Mouse (Mus musculus) stomach, embryonic 14.5 days (tissue): ENCODE data around the gene Mfsd10. TPM values are rescaled to one million over a fixed set of nuclear protein-coding genes. Genes with fewer than 3 reads are reported as not detected.
"Not testable (repeated sequence)": the region's sequence is repeated elsewhere in the genome, so short reads cannot be mapped to it uniquely, and the experiment has no call there.

Experiments
- ATAC-seq: fragments of 200-750 bp; cut with Nextera tagmentation; 2 replicates; pipeline ENCODE4 v1.8.0; 2017; ENCODE audit warnings: low read depth, moderate TSS enrichment; ENCODE audit not compliant: insufficient number of reproducible peaks, insufficient read depth, low FRiP score
- H3K27ac ChIP-seq: fragments of 300-500 bp; sonication (generic); 2 replicates; pipeline ENCODE4 v1.5.1; 2014; ENCODE audit warnings: mild to moderate bottlenecking, low read length, moderate library complexity, mixed read lengths
- H3K27me3 ChIP-seq: fragments of 300-500 bp; sonication (generic); 2 replicates; pipeline ENCODE4 v1.6.1; 2014; ENCODE audit warnings: low read length, control low read depth, mixed read lengths; ENCODE audit not compliant: control insufficient read depth, insufficient read depth
- H3K36me3 ChIP-seq: fragments of 300-500 bp; sonication (generic); 2 replicates; pipeline ENCODE4 v1.6.1; 2014; ENCODE audit warnings: mild to moderate bottlenecking, control low read depth, low read length, moderate library complexity, mixed read lengths; ENCODE audit not compliant: control insufficient read depth, insufficient read depth
- H3K4me1 ChIP-seq: fragments of 300-500 bp; sonication (generic); 2 replicates; pipeline ENCODE4 v1.6.1; 2014; ENCODE audit warnings: low read length, control low read depth, mixed read lengths; ENCODE audit not compliant: control insufficient read depth, insufficient read depth
- H3K4me2 ChIP-seq: fragments of 300-500 bp; sonication (generic); replicated peaks from 2 replicates; pipeline ENCODE4 v1.6.1; 2014; ENCODE audit warnings: low read depth, low read length, control low read depth
- H3K4me3 ChIP-seq: fragments of 300-500 bp; sonication (generic); 2 replicates; pipeline ENCODE4 v1.5.1; 2014; ENCODE audit warnings: low read depth, low read length, control low read depth
- H3K9ac ChIP-seq: fragments of 300-500 bp; sonication (generic); replicated peaks from 2 replicates; pipeline ENCODE4 v1.6.1; 2014; ENCODE audit warnings: low read depth, mild to moderate bottlenecking, control low read depth, low read length, moderate library complexity, mixed read lengths
- H3K9me3 ChIP-seq: fragments of 300-500 bp; sonication (generic); 2 replicates; pipeline ENCODE4 v1.6.1; 2016; ENCODE audit warnings: low read depth, low read length, control low read depth; ENCODE audit not compliant: control insufficient read depth
- WGBS: fragments of 180-500 bp; shearing (Covaris S2); extraction: QIAGEN DNeasy Blood & Tissue Kit; methylation state at CpG from one replicate; pipeline ENCODE4 v1.1.7; 2014; 5-methylcytosine and 5-hydroxymethylcytosine counted together
- polyA plus RNA-seq: library from polyadenylated mRNA; unstranded; fragments of >200 nt; fragmentation: Nextera tagmentation; extraction: Ambion mirVana; gene quantifications from 2 replicates; pipeline ENCODE4 v1.2.1, GENCODE M21; 2014

Gene Mfsd10
- polyA plus RNA-seq, 1 experiment from 2014 or later: 140 TPM

GRCm38 (mm10) chr5:34592224-34592623, 44.8 kb downstream of the Mfsd10 start:
- not testable (repeated sequence) for H3K36me3 ChIP-seq, H3K9ac ChIP-seq, H3K9me3 ChIP-seq, ATAC-seq, H3K4me1 ChIP-seq, H3K4me3 ChIP-seq, H3K27ac ChIP-seq, H3K27me3 ChIP-seq, H3K4me2 ChIP-seq
- 91% methylated on average over 5 of the region's 5 CpGs for WGBS

- H3K9me3 ChIP-seq: no peaks in the 10 kb centered on the region
- H3K36me3 ChIP-seq: no peaks in the 10 kb centered on the region
- WGBS: 72% methylated on average over 5 of the region's 5 CpGs
- no peak for ATAC-seq
- H3K27ac ChIP-seq: no peak overlapping the region
- no peak overlapping the region for H3K4me2 ChIP-seq
- H3K9ac ChIP-seq: no peak overlapping the region
- H3K4me1 ChIP-seq: peaks cover 12% of the 10 kb centered on the region; the same call in 1 of the 2 replicates
- no peaks in the 10 kb centered on the region for H3K27me3 ChIP-seq
- no peak overlapping the region for H3K4me3 ChIP-seq
Measured at GRCm38 (mm10) chr5:34591388-34592004, 45.5 kb downstream of the Mfsd10 start.

- H3K4me1 ChIP-seq: peaks cover 12% of the 10 kb centered on the region; the same call in 1 of the 2 replicates
- H3K4me2 ChIP-seq: no peak overlapping the region
- no peak overlapping the region for H3K4me3 ChIP-seq
- WGBS: 58% methylated on average over 4 of the region's 4 CpGs
- H3K27ac ChIP-seq: no peak overlapping the region
- ATAC-seq: no peak
- H3K27me3 ChIP-seq: no peaks in the 10 kb centered on the region
- H3K9ac ChIP-seq: no peak overlapping the region
- H3K36me3 ChIP-seq: no peaks in the 10 kb centered on the region
- no peaks in the 10 kb centered on the region for H3K9me3 ChIP-seq
Measured at GRCm38 (mm10) chr5:34590702-34591101, 46.3 kb downstream of the Mfsd10 start.

GRCm38 (mm10) chr5:34590059-34590458, 47.0 kb downstream of the Mfsd10 start:
- Histone ChIP-seq H3K4me3 (no peak overlapping the region), H3K9ac (no peak overlapping the region), H3K27ac (no peak overlapping the region), H3K9me3 (no peaks in the 10 kb centered on the region), H3K4me1 (peaks cover 12% of the 10 kb centered on the region; the same call in 1 of the 2 replicates), H3K36me3 (no peaks in the 10 kb centered on the region), H3K27me3 (no peaks in the 10 kb centered on the region), H3K4me2 (no peak overlapping the region)
- WGBS: 28% methylated on average over 5 of the region's 5 CpGs
- no peak for ATAC-seq

- Histone ChIP-seq H3K9ac (no peak overlapping the region), H3K4me2 (no peak overlapping the region), H3K9me3 (no peaks in the 10 kb centered on the region), H3K36me3 (no peaks in the 10 kb centered on the region), H3K4me3 (no peak overlapping the region), H3K27ac (no peak overlapping the region), H3K4me1 (peaks cover 12% of the 10 kb centered on the region; the same call in 1 of the 2 replicates), H3K27me3 (no peaks in the 10 kb centered on the region)
- ATAC-seq: no peak
- WGBS: 91% methylated on average over 5 of the region's 5 CpGs
Measured at GRCm38 (mm10) chr5:34587881-34588280, 49.1 kb downstream of the Mfsd10 start.

GRCm38 (mm10) chr5:34585216-34585615, 51.8 kb downstream of the Mfsd10 start:
- Histone ChIP-seq H3K4me1 (peaks cover 12% of the 10 kb centered on the region; the same call in 1 of the 2 replicates), H3K4me2 (no peak overlapping the region), H3K27me3 (no peaks in the 10 kb centered on the region), H3K9me3 (no peaks in the 10 kb centered on the region), H3K9ac (no peak overlapping the region), H3K27ac (no peak overlapping the region), H3K4me3 (no peak overlapping the region), H3K36me3 (no peaks in the 10 kb centered on the region)
- 69% methylated on average over 5 of the region's 5 CpGs for WGBS
- no peak for ATAC-seq

Other genes with a start within 250 kb of the Mfsd10 start
- 21.2 and 23.8 TPM in 2 replicates for gene Tnip2, start 123.2 kb downstream of the Mfsd10 start, polyA plus RNA-seq
- 8.5 and 9.4 TPM in 2 replicates for gene Sh3bp2, start 111.4 kb downstream of the Mfsd10 start, polyA plus RNA-seq
- gene Add1, start 63.5 kb downstream of the Mfsd10 start, polyA plus RNA-seq: 193 and 196 TPM in 2 replicates
- gene Nop14, start 22.9 kb upstream of the Mfsd10 start, polyA plus RNA-seq: 27.1 and 29.1 TPM in 2 replicates
- 1.9 and 2.8 TPM in 2 replicates for gene Grk4, start 23.2 kb upstream of the Mfsd10 start, polyA plus RNA-seq
- 25.8 and 26.2 TPM in 2 replicates for gene Htt, start 124.5 kb upstream of the Mfsd10 start, polyA plus RNA-seq